Comparison of ENCODE assay signal across 25 mouse cellular contexts in the genomic region with DNA sequence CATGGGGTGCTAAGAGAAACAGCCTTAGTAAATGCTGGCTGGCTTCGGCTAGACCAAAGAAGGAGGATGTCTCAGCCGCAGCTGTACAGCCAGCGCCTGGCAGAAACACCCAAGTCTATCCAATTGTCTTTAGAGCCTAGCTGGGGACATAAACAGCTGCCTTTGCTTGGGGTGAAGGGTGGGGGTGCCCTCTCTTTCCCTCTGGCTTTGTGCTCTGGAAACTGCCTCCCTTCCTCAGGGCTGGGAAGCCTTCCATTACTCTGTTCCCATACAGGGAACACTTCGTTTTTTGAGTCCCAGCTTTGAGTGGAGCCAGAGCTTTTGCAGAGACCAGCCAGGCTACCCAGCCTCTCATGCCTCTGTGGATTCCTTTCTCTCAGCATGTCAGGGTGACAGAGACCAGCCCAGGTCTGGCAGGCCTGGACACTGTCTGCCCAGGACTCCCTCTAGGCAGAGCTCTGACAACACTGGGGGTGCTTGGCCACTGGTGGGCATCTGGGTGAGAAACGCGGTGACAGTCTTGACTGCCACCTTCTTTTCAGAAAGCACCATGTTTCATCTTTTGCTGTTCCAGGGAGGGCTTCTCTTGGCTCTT.
DNase-seq lines count a peak whose midpoint lies in the region; ATAC-seq and TF ChIP-seq lines count a peak whose summit lies in the region.
"Had no signal": no experiment of that assay in that cellular context is flagged by ENCODE, and none has a peak within 500 bp of the region (broad histone marks: within the 10 kb centered on the region; RNA-seq: fewer than 3 reads in every experiment).

No protein-coding gene starts in this region.

- no peaks in the 10 kb centered on the region for H3K4me1 ChIP-seq in lung, postnatal 0 days (ENCODE audit: insufficient read depth, low read depth, low read length)
- H3K4me1 ChIP-seq: megakaryocyte, embryonic 14.5 days; neural tube, embryonic 12.5 days had no signal

- no peak for TF ChIP-seq EP300 in lung, postnatal 0 days (IDR thresholded peaks at IDR 0.05)

- no peak overlapping the region for H3K4me2 ChIP-seq in lung, postnatal 0 days (replicated peaks; ENCODE audit: low read depth, low read length)
- H3K4me2 ChIP-seq: embryonic facial prominence, embryonic 12.5 days; heart, embryonic 11.5 days; hindbrain, embryonic 13.5 days; limb, embryonic 13.5 days; liver, embryonic 11.5 days; midbrain, embryonic 12.5 days; neural tube, embryonic 12.5 days had no signal

- H3K27ac ChIP-seq in lung, postnatal 0 days (ENCODE audit: low read length), result no peak overlapping the region
- H3K27ac ChIP-seq: embryonic facial prominence, embryonic 12.5 days; hindbrain, embryonic 13.5 days; limb, embryonic 13.5 days; midbrain, embryonic 12.5 days; neural tube, embryonic 12.5 days had no signal

- no peaks in the 10 kb centered on the region for H3K27me3 ChIP-seq in lung, postnatal 0 days (replicated peaks; ENCODE audit: insufficient read depth, low read length)
- H3K27me3 ChIP-seq: embryonic facial prominence, embryonic 12.5 days; hindbrain, embryonic 13.5 days; megakaryocyte, embryonic 14.5 days; neural tube, embryonic 12.5 days had no signal

- no peaks in the 10 kb centered on the region for H3K36me3 ChIP-seq in lung, postnatal 0 days (ENCODE audit: insufficient read depth, low read length)
- H3K36me3 ChIP-seq: embryonic facial prominence, embryonic 12.5 days; hindbrain, embryonic 13.5 days; limb, embryonic 13.5 days; midbrain, embryonic 12.5 days; neural tube, embryonic 12.5 days had no signal

- H3K4me3 ChIP-seq in lung, postnatal 0 days (ENCODE audit: low read depth, low read length), result no peak overlapping the region
- H3K4me3 ChIP-seq: embryonic facial prominence, embryonic 12.5 days; hindbrain, embryonic 13.5 days; limb, embryonic 13.5 days; megakaryocyte, embryonic 14.5 days; midbrain, embryonic 12.5 days; myocyte; neural tube, embryonic 12.5 days had no signal

- DNase-seq in gastrocnemius, postnatal 25 days, result peak; percentile 51
- no peak for DNase-seq in gastrocnemius, adult 8-10 months (ENCODE audit: low spot score in 2 of 2)
- peak; percentile 31 for DNase-seq in lung, postnatal 10 days
- no peak for DNase-seq in lung, postnatal 0 days (ENCODE audit: low spot score)
- peak; percentile 15 for DNase-seq in lung, postnatal 36 days
- no peak for DNase-seq in layer of hippocampus, adult 11-12 months (ENCODE audit: low spot score)
- no peak for DNase-seq in right cerebral cortex, postnatal 4 days
- DNase-seq: adrenal gland, postnatal 36 days; cerebellum, adult 18-20 months; cerebellum, postnatal 10 days; heart, postnatal 4 days; kidney, adult 2 months; kidney, postnatal 36 days; thymus, adult 18-20 months; thymus, postnatal 25 days had no signal

- no peak overlapping the region for H3K9ac ChIP-seq in lung, postnatal 0 days (replicated peaks; ENCODE audit: low read depth)
- H3K9ac ChIP-seq: embryonic facial prominence, embryonic 12.5 days; hindbrain, embryonic 13.5 days; limb, embryonic 13.5 days; midbrain, embryonic 12.5 days; neural tube, embryonic 12.5 days had no signal

- H3K9me3 ChIP-seq in lung, postnatal 0 days (ENCODE audit: low read length), result no peaks in the 10 kb centered on the region
- H3K9me3 ChIP-seq: embryonic facial prominence, embryonic 12.5 days; hindbrain, embryonic 13.5 days; limb, embryonic 13.5 days; midbrain, embryonic 12.5 days; neural tube, embryonic 12.5 days had no signal

- 68% methylated on average over 6 of the region's 6 CpGs for WGBS in lung, postnatal 0 days

- TF ChIP-seq CTCF in lung, postnatal 0 days (IDR thresholded peaks at IDR 0.05), result no peak

- no peak for ATAC-seq in lung, postnatal 0 days
- ATAC-seq: forebrain, embryonic 14.5 days had no signal

Comparison
In these comparisons a context has a peak if more than half of its experiments do, and no peak if none do; other contexts are left out.
1. DNase-seq: peak in gastrocnemius, postnatal 25 days (single experiment), lung, postnatal 10 days (single experiment) and lung, postnatal 36 days (single experiment); none in gastrocnemius, adult 8-10 months (0 of 2), lung, postnatal 0 days (single experiment), layer of hippocampus, adult 11-12 months (single experiment) and right cerebral cortex, postnatal 4 days (single experiment).